Mouse (Mus musculus): Measurements from ENCODE around the gene Cyp4f18.

DNA sequence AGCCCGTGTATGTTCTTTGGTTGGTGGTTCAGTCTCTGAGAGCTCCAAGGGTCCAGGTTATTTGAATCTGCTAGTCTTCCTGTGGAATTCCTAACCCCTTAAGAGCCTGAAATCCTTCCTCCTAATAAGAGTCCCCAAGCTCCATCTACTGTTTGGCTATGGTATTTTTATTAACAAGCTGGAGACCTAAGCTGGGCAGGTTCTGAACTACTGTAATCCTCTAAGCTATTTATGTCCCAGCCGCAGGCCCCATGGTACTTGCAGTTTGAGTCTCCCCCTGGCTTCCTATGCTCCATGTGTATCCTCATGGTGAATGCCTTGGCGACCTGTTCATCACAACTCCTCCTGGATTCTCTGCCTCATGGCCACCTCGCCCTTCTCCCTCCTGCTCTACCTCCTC, 24.8 kb downstream of the Cyp4f18 start:
- no peak for TF ChIP-seq POU5F1 (IDR thresholded peaks at IDR 0.05; ENCODE audit: borderline replicate concordance, low read length)
- TF ChIP-seq CTCF (conservative IDR thresholded peaks at IDR 0.05; ENCODE audit: low read length) = no peak

All from E14TG2a.4 (cell line).